Mouse (Mus musculus) kidney, adult 2 months (tissue): ENCODE measurements at regions not wholly inside any gene's neighbourhood (a gene's known extent, or its start where the extent isn't known, plus 50 kb on each side); places are given as distances from the start of the nearest gene placed in this dataset.
A peak's percentile ranks its signal among the peaks of the same experiment; 100 is the strongest.

Experiments
- DNase-seq: peaks from one replicate; pipeline ENCODE4 v3.0.0; 2021
- H3K27ac ChIP-seq: fragments of 200-500 bp; 2 replicates; pipeline ENCODE4 v1.5.1; 2012; ENCODE audit warnings: low read depth, low read length, control low read depth, inconsistent platforms; ENCODE audit not compliant: insufficient read depth
- H3K27me3 ChIP-seq: fragments of 200-500 bp; replicated peaks from 2 replicates; pipeline ENCODE4 v1.6.1; 2012; ENCODE audit warnings: mild to moderate bottlenecking, moderate library complexity, low read length, inconsistent platforms; ENCODE audit not compliant: control insufficient read depth, insufficient read depth
- H3K36me3 ChIP-seq: fragments of 200-500 bp; 2 replicates; pipeline ENCODE4 v1.6.1; 2012; ENCODE audit warnings: mild to moderate bottlenecking, moderate library complexity, low read length, inconsistent platforms; ENCODE audit not compliant: control insufficient read depth, insufficient read depth
- H3K4me1 ChIP-seq: fragments of 200-500 bp; 2 replicates; pipeline ENCODE4 v1.6.1; 2011; ENCODE audit warnings: low read length; ENCODE audit not compliant: control insufficient read depth, insufficient read depth
- H3K4me3 ChIP-seq: fragments of 200-500 bp; 2 replicates; pipeline ENCODE4 v1.5.1; 2011; ENCODE audit warnings: mild to moderate bottlenecking, low read depth, low read length, control low read depth; ENCODE audit not compliant: insufficient read depth
- CTCF ChIP-seq: fragments of 200-500 bp; conservative IDR thresholded peaks from 2 replicates; pipeline ENCODE4 v1.5.1; 2011; ENCODE audit warnings: low read depth, mild to moderate bottlenecking, control low read depth, low read length, moderate library complexity, mixed read lengths; ENCODE audit not compliant: insufficient read depth, insufficient read length
- POLR2A ChIP-seq: fragments of 200-500 bp; IDR thresholded peaks from one replicate; pipeline ENCODE4 v1.6.1; 2011; ENCODE audit warnings: low read depth, low read length, control low read depth
- WGBS: fragments of 180-500 bp; shearing (Covaris S2); methylation state at CpG from one replicate; pipeline ENCODE4 v1.1.7; 2018; 5-methylcytosine and 5-hydroxymethylcytosine counted together

DNA sequence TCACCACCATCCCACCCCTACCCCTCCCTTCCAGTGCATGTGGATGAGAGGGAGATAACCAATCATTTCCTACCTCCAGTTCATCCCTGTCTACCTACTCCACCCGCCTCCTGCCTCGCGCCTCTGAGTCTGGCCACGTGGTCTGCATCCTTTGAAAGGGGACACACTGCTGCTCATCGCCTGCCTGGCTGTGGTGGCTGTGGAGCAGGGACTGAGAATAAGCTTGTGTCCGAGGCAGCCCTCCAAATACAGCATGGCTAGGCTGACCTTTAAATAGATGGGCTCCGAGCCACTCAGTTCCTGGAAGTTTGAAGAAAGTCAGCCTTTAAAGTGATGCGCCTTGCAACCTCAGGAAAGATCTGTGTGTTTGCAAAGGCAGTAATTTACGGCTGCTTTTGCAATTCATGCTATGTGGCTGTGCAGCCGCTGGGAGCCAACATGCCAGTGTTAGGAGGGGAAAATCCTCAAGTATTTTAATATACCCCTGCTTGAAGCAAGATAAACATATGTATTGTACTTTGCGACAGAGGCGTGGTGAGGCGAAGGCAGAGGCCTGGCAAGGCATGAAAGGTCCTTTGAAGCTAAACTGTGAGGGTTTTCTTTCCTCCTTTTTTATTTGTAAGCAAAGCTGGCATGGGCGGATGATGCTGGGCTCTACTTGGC is 1214.3 kb upstream of the A1bg start:
- peak; percentile 70 for DNase-seq
- 53% methylated on average over 14 of the region's 14 CpGs for WGBS
- Histone ChIP-seq H3K36me3 (no peaks in the 10 kb centered on the region), H3K27ac (no peak overlapping the region), H3K4me3 (no peak overlapping the region), H3K4me1 (peaks cover 17% of the 10 kb centered on the region), H3K27me3 (no peaks in the 10 kb centered on the region)
- no peak for TF ChIP-seq CTCF
- TF ChIP-seq POLR2A: no peak

GRCm38 (mm10) chr15:62134835-62135234 is 1212.0 kb upstream of the A1bg start:
- DNase-seq: no peak
- Histone ChIP-seq H3K27ac (no peak overlapping the region), H3K36me3 (no peaks in the 10 kb centered on the region), H3K4me1 (peaks cover 21% of the 10 kb centered on the region), H3K4me3 (no peak overlapping the region), H3K27me3 (no peaks in the 10 kb centered on the region)
- TF ChIP-seq CTCF (no peak), POLR2A (no peak)
- 80% methylated on average over 8 of the region's 8 CpGs for WGBS

DNA sequence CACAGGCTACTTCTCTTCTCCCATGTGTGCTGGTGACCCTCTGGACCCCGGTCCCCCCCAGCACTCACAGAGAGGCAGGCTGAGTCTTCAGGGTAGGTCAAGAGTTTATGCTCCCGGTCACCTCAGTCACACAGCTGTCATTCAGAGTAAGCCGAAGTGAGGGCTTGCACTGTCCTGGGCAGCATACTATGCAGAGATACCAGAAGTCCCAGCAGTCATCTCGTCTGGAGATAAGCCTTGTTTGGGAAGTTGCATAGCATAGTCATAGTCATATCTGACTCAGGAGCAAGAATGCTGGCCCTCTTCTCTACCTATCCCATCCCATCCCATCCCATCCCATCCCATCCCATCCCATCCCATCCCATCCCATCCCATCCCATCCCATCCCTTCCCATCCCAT is 1211.5 kb upstream of the A1bg start:
- peaks cover 21% of the 10 kb centered on the region for H3K4me1 ChIP-seq
- H3K36me3 ChIP-seq: no peaks in the 10 kb centered on the region
- no peak overlapping the region for H3K27ac ChIP-seq
- no peak for DNase-seq
- TF ChIP-seq POLR2A (no peak), CTCF (no peak)
- no peak overlapping the region for H3K4me3 ChIP-seq
- 97% methylated on average over 4 of the region's 4 CpGs for WGBS
- no peaks in the 10 kb centered on the region for H3K27me3 ChIP-seq

GRCm38 (mm10) chr15:62132895-62133294 is 1210.1 kb upstream of the A1bg start:
- H3K4me3 ChIP-seq: no peak overlapping the region
- H3K36me3 ChIP-seq: no peaks in the 10 kb centered on the region
- DNase-seq: peak; percentile 92
- TF ChIP-seq CTCF (no peak), POLR2A (no peak)
- H3K4me1 ChIP-seq: peaks cover 21% of the 10 kb centered on the region
- 25% methylated on average over 2 of the region's 2 CpGs for WGBS
- H3K27ac ChIP-seq: peak overlapping the region; percentile 82
- H3K27me3 ChIP-seq: no peaks in the 10 kb centered on the region

DNA sequence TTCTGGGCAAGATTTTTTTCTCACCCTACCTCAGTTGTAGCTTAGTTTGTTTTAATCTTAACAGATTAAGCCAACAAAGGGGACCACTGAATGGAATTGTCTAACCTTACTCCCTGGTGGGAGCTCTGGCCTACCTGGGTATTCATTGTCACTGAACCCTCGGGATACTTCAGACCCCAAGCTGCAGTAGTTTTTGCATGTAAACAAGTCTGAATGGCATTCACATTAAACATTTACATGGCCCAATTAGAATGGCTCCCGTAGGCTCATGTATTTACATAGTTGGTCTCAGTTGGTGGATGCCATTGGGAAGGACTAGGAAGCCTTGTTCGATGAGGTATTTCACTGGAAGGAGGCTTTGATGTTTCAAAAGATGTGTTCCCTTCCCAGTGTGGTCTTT is 1208.9 kb upstream of the A1bg start:
- WGBS: 74% methylated on average over 3 of the region's 3 CpGs
- H3K36me3 ChIP-seq: no peaks in the 10 kb centered on the region
- DNase-seq: no peak
- H3K27me3 ChIP-seq: no peaks in the 10 kb centered on the region
- no peak overlapping the region for H3K27ac ChIP-seq
- H3K4me3 ChIP-seq: no peak overlapping the region
- peaks cover 21% of the 10 kb centered on the region for H3K4me1 ChIP-seq
- no peak for TF ChIP-seq CTCF
- TF ChIP-seq POLR2A: no peak

- Histone ChIP-seq H3K36me3 (no peaks in the 10 kb centered on the region), H3K4me1 (peaks cover 20% of the 10 kb centered on the region), H3K27me3 (no peaks in the 10 kb centered on the region), H3K4me3 (no peak overlapping the region), H3K27ac (no peak overlapping the region)
- no peak for DNase-seq
- 84% methylated on average over 4 of the region's 4 CpGs for WGBS
- TF ChIP-seq POLR2A (no peak), CTCF (no peak)
Observed at GRCm38 (mm10) chr15:62130530-62130929, 1207.7 kb upstream of the A1bg start.

- Histone ChIP-seq H3K27me3 (no peaks in the 10 kb centered on the region), H3K27ac (no peak overlapping the region), H3K4me3 (no peak overlapping the region), H3K36me3 (no peaks in the 10 kb centered on the region), H3K4me1 (peaks cover 20% of the 10 kb centered on the region)
- TF ChIP-seq POLR2A (no peak), CTCF (no peak)
- WGBS: 53% methylated on average over 11 of the region's 11 CpGs
- peak; percentile 28 for DNase-seq
Observed at GRCm38 (mm10) chr15:62128546-62129212, 1205.9 kb upstream of the A1bg start.
